Mouse (Mus musculus) heart, postnatal 0 days (tissue): ENCODE results near the gene Shisa9.

Source experiments
- CTCF ChIP-seq: IDR thresholded peaks from 2 replicates; pipeline ENCODE4 v1.5.1; 2016; ENCODE audit warnings: antibody characterized with exemption, control low read depth, low read depth
- EP300 ChIP-seq: IDR thresholded peaks from 2 replicates; pipeline ENCODE4 v1.6.1; 2016; ENCODE audit warnings: antibody characterized with exemption, low read depth

GRCm38 (mm10) chr16:11976737-11977136, 7.2 kb upstream of the Shisa9 start:
- no peak for TF ChIP-seq CTCF
- no peak for TF ChIP-seq EP300
